Comparison of ENCODE assay signal across 9 mouse cellular contexts in the genomic region with DNA sequence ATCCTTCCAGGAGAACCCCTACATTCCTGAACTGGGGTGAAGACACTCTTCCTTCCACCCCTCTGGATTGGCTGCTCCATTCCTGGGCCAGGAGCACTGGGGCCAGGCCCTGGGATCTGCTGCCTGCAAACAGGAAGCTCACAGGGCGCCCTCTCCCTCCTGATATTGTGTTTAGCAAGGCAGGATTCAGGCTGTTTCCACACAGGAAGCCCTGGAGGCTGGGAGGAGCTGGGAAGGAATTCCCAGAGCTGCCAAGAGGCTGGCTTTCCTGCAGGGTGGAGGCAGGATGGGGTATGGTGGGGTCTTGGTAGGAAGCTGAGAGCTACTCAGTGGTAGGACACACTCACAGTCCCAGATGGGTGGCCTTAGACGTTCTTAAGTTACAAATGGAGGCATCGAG. TPM values are rescaled to one million over a fixed set of nuclear protein-coding genes. Genes with fewer than 3 reads are reported as not detected.
A peak's percentile ranks its signal among the peaks of the same experiment; 100 is the strongest.
DNase-seq lines count a peak whose midpoint lies in the region; ATAC-seq and TF ChIP-seq lines count a peak whose summit lies in the region.
"Had no signal": no experiment of that assay in that cellular context is flagged by ENCODE, and none has a peak within 500 bp of the region (broad histone marks: within the 10 kb centered on the region; RNA-seq: fewer than 3 reads in every experiment).

No protein-coding gene starts in this region.

- H3K9me3 ChIP-seq in neural tube, embryonic 13.5 days, result no peaks in the 10 kb centered on the region
- H3K9me3 ChIP-seq in intestine, postnatal 0 days (ENCODE audit: control insufficient read depth), result no peaks in the 10 kb centered on the region
- H3K9me3 ChIP-seq in liver, embryonic 16.5 days (replicated peaks; ENCODE audit: control insufficient read depth, low read length), result no peaks in the 10 kb centered on the region
- H3K9me3 ChIP-seq: G1E had no signal

- peak overlapping the region; percentile 26; the same call in 1 of the 2 replicates for H3K9ac ChIP-seq in neural tube, embryonic 13.5 days
- no peak overlapping the region for H3K9ac ChIP-seq in intestine, postnatal 0 days (ENCODE audit: low read depth, low read length)
- H3K9ac ChIP-seq in liver, embryonic 16.5 days (ENCODE audit: low read depth, low read length), result no peak overlapping the region

- no peak for ATAC-seq in neural tube, embryonic 13.5 days (ENCODE audit: low read depth)
- no peak; the same call in 1 of the 2 replicates for ATAC-seq in intestine, postnatal 0 days
- peak; percentile 37 for ATAC-seq in liver, embryonic 16.5 days (ENCODE audit: low read depth)

- no peak for DNase-seq in neural tube, embryonic 10.5 days (ENCODE audit: extremely low spot score, low spot score)
- peak; percentile 44 for DNase-seq in gastrocnemius, postnatal 10 days
- DNase-seq in B cell, adult 2 months, result no peak
- DNase-seq in right cerebral cortex, postnatal 36 days (ENCODE audit: low spot score in 2 of 2), result no peak
- no peak for DNase-seq in thymus, postnatal 14 days

- no peak overlapping the region for H3K4me3 ChIP-seq in neural tube, embryonic 13.5 days
- H3K4me3 ChIP-seq in intestine, postnatal 0 days (ENCODE audit: low read depth, low read length), result no peak overlapping the region
- H3K4me3 ChIP-seq in liver, embryonic 16.5 days (ENCODE audit: low read depth, low read length), result no peak overlapping the region

- H3K27ac ChIP-seq in neural tube, embryonic 13.5 days (replicated peaks), result peak overlapping the region; percentile 52
- no peak overlapping the region; the same call in 1 of the 2 replicates for H3K27ac ChIP-seq in intestine, postnatal 0 days (ENCODE audit: low read depth, low read length)
- H3K27ac ChIP-seq in liver, embryonic 16.5 days (ENCODE audit: low read length), result no peak overlapping the region

- no peak overlapping the region for H3K4me2 ChIP-seq in neural tube, embryonic 13.5 days
- H3K4me2 ChIP-seq in intestine, postnatal 0 days (replicated peaks; ENCODE audit: low read depth), result no peak overlapping the region
- no peak overlapping the region for H3K4me2 ChIP-seq in liver, embryonic 16.5 days (ENCODE audit: low read depth, low read length)

- peaks cover 16% of the 10 kb centered on the region for H3K4me1 ChIP-seq in neural tube, embryonic 13.5 days (replicated peaks)
- H3K4me1 ChIP-seq in intestine, postnatal 0 days (replicated peaks; ENCODE audit: control insufficient read depth, insufficient read depth, low read length), result no peaks in the 10 kb centered on the region
- H3K4me1 ChIP-seq in liver, embryonic 16.5 days (ENCODE audit: control insufficient read depth, low read depth, low read length), result no peaks in the 10 kb centered on the region

- WGBS in neural tube, embryonic 13.5 days, result 65% methylated on average over 3 of the region's 3 CpGs
- 51% methylated on average over 3 of the region's 3 CpGs for WGBS in intestine, postnatal 0 days
- 30% methylated on average over 3 of the region's 3 CpGs for WGBS in liver, embryonic 16.5 days (ENCODE audit: insufficient replicate concordance)

- peak; percentile 47 for TF ChIP-seq CTCF in intestine, postnatal 0 days (IDR thresholded peaks at IDR 0.05; ENCODE audit: low read depth)

- peaks cover 6% of the 10 kb centered on the region; the same call in 1 of the 2 replicates for H3K36me3 ChIP-seq in neural tube, embryonic 13.5 days
- no peaks in the 10 kb centered on the region for H3K36me3 ChIP-seq in intestine, postnatal 0 days (ENCODE audit: control insufficient read depth, insufficient read depth)
- H3K36me3 ChIP-seq in liver, embryonic 16.5 days (ENCODE audit: control insufficient read depth, insufficient read depth), result no peaks in the 10 kb centered on the region
- H3K36me3 ChIP-seq: G1E had no signal

- H3K27me3 ChIP-seq in neural tube, embryonic 13.5 days, result peaks cover 12% of the 10 kb centered on the region; the same call in 1 of the 2 replicates
- H3K27me3 ChIP-seq in intestine, postnatal 0 days (replicated peaks; ENCODE audit: control insufficient read depth, insufficient read depth, low read length), result no peaks in the 10 kb centered on the region
- no peaks in the 10 kb centered on the region for H3K27me3 ChIP-seq in liver, embryonic 16.5 days (ENCODE audit: control insufficient read depth, insufficient read depth, low read depth, low read length)

RNA-seq across cellular contexts. Expression of gene Kif26a, which starts 38.4 kb away (rescaled TPM):
- 4.7 and 4.9 TPM in 2 replicates for polyA plus RNA-seq in neural tube, embryonic 13.5 days (2015; fragmentation: Nextera tagmentation; extraction: Ambion mirVana)
- total RNA-seq in gastrocnemius, postnatal 10 days (2021), result 10 to 100 TPM; 10.3 to 12.4 TPM
- polyA plus RNA-seq in intestine, postnatal 0 days (2015; fragmentation: Nextera tagmentation; extraction: Ambion mirVana), result 0.89 and 1.1 TPM in 2 replicates
- 0.21 and 0.27 TPM in 2 replicates for polyA plus RNA-seq in liver, embryonic 16.5 days (2015; fragmentation: Nextera tagmentation; extraction: Ambion mirVana)
- total RNA-seq: G1E had no signal
- polyA plus RNA-seq: G1E had no signal
